Mouse (Mus musculus): Measurements from ENCODE around the gene Fsip1. TPM values are rescaled to one million over a fixed set of nuclear protein-coding genes. Genes with fewer than 3 reads are reported as not detected.

The Fsip1 gene
- polyA plus RNA-seq, 1 experiment from 2014 or later: 2.5 TPM

- Histone ChIP-seq H3K9ac (no peak overlapping the region), H3K27ac (no peak overlapping the region), H3K27me3 (ENCODE audit: control insufficient read depth, insufficient read depth, low read length) (no peaks in the 10 kb centered on the region), H3K4me1 (replicated peaks; ENCODE audit: control insufficient read depth, insufficient read depth, low read length) (no peaks in the 10 kb centered on the region), H3K36me3 (replicated peaks; ENCODE audit: control insufficient read depth, insufficient read depth) (no peaks in the 10 kb centered on the region), H3K4me3 (replicated peaks; ENCODE audit: low read length) (no peak overlapping the region), H3K9me3 (ENCODE audit: control insufficient read depth, low read length) (no peaks in the 10 kb centered on the region), H3K4me2 (replicated peaks) (no peak overlapping the region)
- DNase-seq (ENCODE audit: low spot score) (peak; percentile 89), ATAC-seq (ENCODE audit: low FRiP score) (peak; percentile 59; the same call in 1 of the 2 replicates)
- WGBS: 19% methylated on average over 8 of the region's 8 CpGs
Measured at GRCm38 (mm10) chr2:118263151-118263913, 6.6 kb upstream of the Fsip1 start.

GRCm38 (mm10) chr2:118262673-118263072 is 5.9 kb upstream of the Fsip1 start:
- no peaks in the 10 kb centered on the region for H3K36me3 ChIP-seq (replicated peaks; ENCODE audit: control insufficient read depth, insufficient read depth)
- H3K4me1 ChIP-seq (replicated peaks; ENCODE audit: control insufficient read depth, insufficient read depth, low read length): no peaks in the 10 kb centered on the region
- DNase-seq (ENCODE audit: low spot score) (no peak), ATAC-seq (ENCODE audit: low FRiP score) (no peak)
- no peak overlapping the region for H3K27ac ChIP-seq
- no peak overlapping the region for H3K4me2 ChIP-seq (replicated peaks)
- WGBS: 67% methylated on average over 8 of the region's 8 CpGs
- no peak overlapping the region for H3K4me3 ChIP-seq (replicated peaks; ENCODE audit: low read length)
- H3K9ac ChIP-seq: no peak overlapping the region
- no peaks in the 10 kb centered on the region for H3K9me3 ChIP-seq (ENCODE audit: control insufficient read depth, low read length)
- H3K27me3 ChIP-seq (ENCODE audit: control insufficient read depth, insufficient read depth, low read length): no peaks in the 10 kb centered on the region

- Histone ChIP-seq H3K36me3 (replicated peaks; ENCODE audit: control insufficient read depth, insufficient read depth) (no peaks in the 10 kb centered on the region), H3K27me3 (ENCODE audit: control insufficient read depth, insufficient read depth, low read length) (no peaks in the 10 kb centered on the region), H3K4me3 (replicated peaks; ENCODE audit: low read length) (no peak overlapping the region), H3K4me2 (replicated peaks) (no peak overlapping the region), H3K9me3 (ENCODE audit: control insufficient read depth, low read length) (no peaks in the 10 kb centered on the region), H3K9ac (no peak overlapping the region), H3K4me1 (replicated peaks; ENCODE audit: control insufficient read depth, insufficient read depth, low read length) (peaks cover 7% of the 10 kb centered on the region), H3K27ac (no peak overlapping the region)
- ATAC-seq (ENCODE audit: low FRiP score) (no peak), DNase-seq (ENCODE audit: low spot score) (no peak)
- 86% methylated on average over 5 of the region's 5 CpGs for whole genome bisulfite sequencing
Measured at GRCm38 (mm10) chr2:118259746-118260145, 3.0 kb upstream of the Fsip1 start.

GRCm38 (mm10) chr2:118257094-118257493 is 328 bp upstream of the Fsip1 start:
- Histone ChIP-seq H3K27me3 (ENCODE audit: control insufficient read depth, insufficient read depth, low read length) (no peaks in the 10 kb centered on the region), H3K4me1 (replicated peaks; ENCODE audit: control insufficient read depth, insufficient read depth, low read length) (peaks cover 10% of the 10 kb centered on the region), H3K36me3 (replicated peaks; ENCODE audit: control insufficient read depth, insufficient read depth) (no peaks in the 10 kb centered on the region), H3K4me3 (replicated peaks; ENCODE audit: low read length) (peak overlapping the region; percentile 38), H3K9ac (no peak overlapping the region), H3K4me2 (replicated peaks) (peak overlapping the region; percentile 60), H3K9me3 (ENCODE audit: control insufficient read depth, low read length) (no peaks in the 10 kb centered on the region), H3K27ac (no peak overlapping the region)
- WGBS: 82% methylated on average over 8 of the region's 8 CpGs
- ATAC-seq (ENCODE audit: low FRiP score): no peak
- DNase-seq (ENCODE audit: low spot score): no peak

GRCm38 (mm10) chr2:118254516-118254915 is 2.2 kb downstream of the Fsip1 start:
- Histone ChIP-seq H3K4me1 (replicated peaks; ENCODE audit: control insufficient read depth, insufficient read depth, low read length) (peaks cover 10% of the 10 kb centered on the region), H3K9ac (no peak overlapping the region), H3K27me3 (ENCODE audit: control insufficient read depth, insufficient read depth, low read length) (no peaks in the 10 kb centered on the region), H3K27ac (no peak overlapping the region), H3K36me3 (replicated peaks; ENCODE audit: control insufficient read depth, insufficient read depth) (no peaks in the 10 kb centered on the region), H3K4me2 (replicated peaks) (no peak overlapping the region), H3K4me3 (replicated peaks; ENCODE audit: low read length) (no peak overlapping the region), H3K9me3 (ENCODE audit: control insufficient read depth, low read length) (no peaks in the 10 kb centered on the region)
- WGBS: 36% methylated on average over 8 of the region's 8 CpGs
- ATAC-seq (ENCODE audit: low FRiP score) (peak; percentile 65; the same call in 1 of the 2 replicates), DNase-seq (ENCODE audit: low spot score) (no peak)

GRCm38 (mm10) chr2:118248966-118249365 is 7.8 kb downstream of the Fsip1 start:
- no peak overlapping the region for H3K4me2 ChIP-seq (replicated peaks)

GRCm38 (mm10) chr2:118248016-118248415 is 8.8 kb downstream of the Fsip1 start:
- WGBS: 74% methylated on average over 2 of the region's 2 CpGs
- no peak overlapping the region for H3K9ac ChIP-seq
- no peaks in the 10 kb centered on the region for H3K27me3 ChIP-seq (ENCODE audit: control insufficient read depth, insufficient read depth, low read length)
- no peaks in the 10 kb centered on the region for H3K36me3 ChIP-seq (replicated peaks; ENCODE audit: control insufficient read depth, insufficient read depth)
- H3K27ac ChIP-seq: no peak overlapping the region
- no peak for ATAC-seq (ENCODE audit: low FRiP score)
- no peaks in the 10 kb centered on the region for H3K4me1 ChIP-seq (replicated peaks; ENCODE audit: control insufficient read depth, insufficient read depth, low read length)
- no peak overlapping the region for H3K4me2 ChIP-seq (replicated peaks)
- no peak overlapping the region for H3K4me3 ChIP-seq (replicated peaks; ENCODE audit: low read length)
- no peak for DNase-seq (ENCODE audit: low spot score)
- no peaks in the 10 kb centered on the region for H3K9me3 ChIP-seq (ENCODE audit: control insufficient read depth, low read length)

More at GRCm38 (mm10) chr2:118248966-118249365, 7.8 kb downstream of the Fsip1 start:
- Histone ChIP-seq H3K4me1 (replicated peaks; ENCODE audit: control insufficient read depth, insufficient read depth, low read length) (no peaks in the 10 kb centered on the region), H3K9me3 (ENCODE audit: control insufficient read depth, low read length) (no peaks in the 10 kb centered on the region), H3K4me3 (replicated peaks; ENCODE audit: low read length) (no peak overlapping the region), H3K9ac (no peak overlapping the region), H3K27ac (no peak overlapping the region), H3K36me3 (replicated peaks; ENCODE audit: control insufficient read depth, insufficient read depth) (no peaks in the 10 kb centered on the region), H3K27me3 (ENCODE audit: control insufficient read depth, insufficient read depth, low read length) (no peaks in the 10 kb centered on the region)
- no peak for ATAC-seq (ENCODE audit: low FRiP score)
- 77% methylated on average over 12 of the region's 12 CpGs for WGBS
- DNase-seq (ENCODE audit: low spot score): no peak

- no peaks in the 10 kb centered on the region for H3K4me1 ChIP-seq (replicated peaks; ENCODE audit: control insufficient read depth, insufficient read depth, low read length)
- no peaks in the 10 kb centered on the region for H3K36me3 ChIP-seq (replicated peaks; ENCODE audit: control insufficient read depth, insufficient read depth)
- H3K9me3 ChIP-seq (ENCODE audit: control insufficient read depth, low read length): no peaks in the 10 kb centered on the region
- DNase-seq (ENCODE audit: low spot score) (peak; percentile 87), ATAC-seq (ENCODE audit: low FRiP score) (no peak; the same call in 1 of the 2 replicates)
- no peak overlapping the region for H3K9ac ChIP-seq
- no peak overlapping the region for H3K4me3 ChIP-seq (replicated peaks; ENCODE audit: low read length)
- H3K27ac ChIP-seq: no peak overlapping the region
- no peak overlapping the region for H3K4me2 ChIP-seq (replicated peaks)
- no peaks in the 10 kb centered on the region for H3K27me3 ChIP-seq (ENCODE audit: control insufficient read depth, insufficient read depth, low read length)
- 17% methylated on average over 10 of the region's 10 CpGs for WGBS
Measured at GRCm38 (mm10) chr2:118245914-118246313, 10.9 kb downstream of the Fsip1 start.

GRCm38 (mm10) chr2:118236196-118236595 is 20.6 kb downstream of the Fsip1 start:
- no peaks in the 10 kb centered on the region for H3K4me1 ChIP-seq (replicated peaks; ENCODE audit: control insufficient read depth, insufficient read depth, low read length)
- H3K4me3 ChIP-seq (replicated peaks; ENCODE audit: low read length): no peak overlapping the region
- ATAC-seq (ENCODE audit: low FRiP score) (no peak), DNase-seq (ENCODE audit: low spot score) (no peak)
- WGBS: 78% methylated on average over 7 of the region's 7 CpGs
- no peaks in the 10 kb centered on the region for H3K36me3 ChIP-seq (replicated peaks; ENCODE audit: control insufficient read depth, insufficient read depth)
- H3K27ac ChIP-seq: no peak overlapping the region
- no peak overlapping the region for H3K4me2 ChIP-seq (replicated peaks)
- no peak overlapping the region for H3K9ac ChIP-seq
- H3K9me3 ChIP-seq (ENCODE audit: control insufficient read depth, low read length): no peaks in the 10 kb centered on the region
- no peaks in the 10 kb centered on the region for H3K27me3 ChIP-seq (ENCODE audit: control insufficient read depth, insufficient read depth, low read length)
